Mouse (Mus musculus) myocyte (in vitro differentiated cells): ENCODE data around the gene 6430571L13Rik.

Experiments used
- POLR2A ChIP-seq: IDR thresholded peaks from one replicate; pipeline ENCODE4 v1.6.1; 2011; ENCODE audit warnings: low read depth, mild to moderate bottlenecking, control low read depth, moderate library complexity; ENCODE audit not compliant: insufficient read length
- TCF12 ChIP-seq: IDR thresholded peaks from one replicate; pipeline ENCODE4 v1.6.1; 2011; ENCODE audit warnings: mild to moderate bottlenecking, control low read depth; ENCODE audit not compliant: poor library complexity, insufficient read depth, severe bottlenecking

DNA sequence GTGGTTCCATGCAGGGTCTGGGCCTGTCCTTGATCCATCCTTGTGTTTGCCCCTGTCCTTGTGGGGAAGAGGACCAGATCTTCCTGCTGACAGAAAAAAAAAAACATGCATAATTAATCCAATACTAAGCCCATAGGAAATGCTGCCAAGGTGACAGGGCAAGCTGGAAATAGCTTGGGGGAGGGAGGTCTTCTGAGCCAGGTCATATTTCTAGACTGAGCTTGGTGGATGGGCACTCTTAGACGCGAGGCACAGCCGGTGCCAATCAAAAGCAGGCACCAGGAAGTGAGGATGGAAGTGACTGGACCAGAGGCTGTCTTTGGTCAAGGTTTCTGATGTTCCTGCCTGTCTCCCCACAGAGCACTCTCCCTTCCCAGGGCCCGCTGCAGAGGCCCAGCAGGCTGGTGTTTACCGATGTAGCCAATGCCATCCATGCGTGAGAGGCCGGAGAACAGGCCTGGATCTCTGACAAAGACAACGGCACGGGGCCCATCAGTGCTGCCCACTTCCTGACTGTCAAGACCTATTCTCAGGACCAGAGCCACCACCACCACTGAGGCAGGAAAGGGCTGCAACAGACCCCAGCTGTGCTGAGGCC is 7.3 kb downstream of the 6430571L13Rik start:
- TF ChIP-seq TCF12 (no peak), POLR2A (no peak)
